Mouse (Mus musculus): ENCODE data around the gene Rps3a1. TPM values are rescaled to one million over a fixed set of nuclear protein-coding genes. Genes with fewer than 3 reads are reported as not detected.

Rps3a1 gene
- polyA plus RNA-seq (2017; shearing (Covaris generic)): 2,598 TPM

DNA sequence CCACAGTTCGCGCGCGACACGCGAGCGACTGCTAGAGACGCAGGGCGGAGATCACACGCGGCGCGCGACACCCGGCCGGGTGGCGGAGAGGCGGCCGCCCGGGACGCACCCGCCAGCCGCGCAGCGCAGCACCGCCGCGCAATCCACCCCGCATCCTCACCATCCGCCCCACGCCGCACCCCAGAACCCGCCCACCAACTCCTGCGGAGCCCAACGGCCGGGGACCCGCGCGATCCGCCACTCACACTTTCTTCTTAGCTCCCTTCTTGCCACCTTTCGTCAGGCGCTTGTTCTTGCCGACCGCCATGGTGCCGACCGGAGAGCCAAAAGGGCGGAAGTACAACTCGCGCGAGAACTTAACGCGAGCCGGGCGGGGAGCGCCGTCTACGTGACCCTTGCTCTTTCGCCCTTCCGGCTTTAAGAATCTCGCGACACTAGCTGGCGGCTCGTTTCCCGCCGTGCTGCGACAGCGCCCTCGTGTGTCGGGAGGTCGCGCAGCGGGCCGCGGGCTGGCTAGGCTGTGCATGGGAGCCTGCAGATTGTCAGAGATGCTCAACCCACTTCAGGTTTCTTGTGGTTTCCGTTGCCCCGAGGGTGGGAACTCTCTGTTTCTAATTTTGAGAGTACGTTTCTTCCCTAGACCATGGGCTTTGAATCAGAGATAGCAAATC is at the start of gene Rps3a1:
Rps3a1 (minus strand) TSS at position 440 of the 671 bp plus-strand sequence.

Other genes starting within 250 kb of the Rps3a1 start
- gene Sh3d19, start 171.6 kb downstream of the Rps3a1 start, polyA plus RNA-seq (2017; shearing (Covaris generic)): 0.97 TPM
- gene Prss48, start 140.2 kb downstream of the Rps3a1 start, polyA plus RNA-seq (2017; shearing (Covaris generic)): not detected
- 16.7 TPM for gene Lrba, start 82.0 kb upstream of the Rps3a1 start, polyA plus RNA-seq (2017; shearing (Covaris generic))